ENCODE assay signal across 8 mouse cellular contexts in the genomic region with DNA sequence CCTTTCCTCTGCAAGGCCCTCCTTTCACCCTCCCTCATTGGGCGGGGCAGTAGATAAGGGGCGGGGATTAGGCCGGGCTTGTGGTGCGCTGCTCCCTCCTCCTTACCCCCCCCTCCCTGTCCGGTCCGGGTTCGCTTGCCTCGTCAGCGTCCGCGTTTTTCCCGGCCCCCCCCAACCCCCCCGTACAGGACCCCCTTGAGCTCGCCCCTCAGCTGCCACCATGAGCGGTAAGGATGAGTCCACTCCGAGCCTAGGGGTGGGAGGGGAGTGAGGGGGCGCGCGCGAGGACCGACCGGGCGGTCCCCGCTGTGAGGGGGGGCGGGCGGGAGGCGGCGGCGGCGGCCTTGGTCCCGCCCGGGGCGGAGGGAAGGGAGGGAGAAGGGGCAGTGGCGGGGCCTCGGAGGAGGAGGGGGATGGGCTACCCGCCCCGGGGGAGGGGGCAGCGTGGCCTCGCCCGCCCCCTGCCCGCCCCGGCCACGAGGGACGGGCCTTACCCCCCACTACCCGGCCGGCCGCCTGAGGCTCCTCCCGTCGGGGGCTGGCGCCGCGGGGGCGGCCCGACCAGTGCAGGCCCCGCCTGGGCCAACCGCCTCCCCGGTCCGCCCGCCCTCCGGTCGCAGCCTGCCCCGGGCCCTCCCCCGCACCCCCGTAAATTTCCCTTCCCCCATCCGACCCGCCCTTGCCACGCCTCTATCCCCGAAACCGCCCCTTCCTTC. TPM values are rescaled to one million over a fixed set of nuclear protein-coding genes. Genes with fewer than 3 reads are reported as not detected.
A peak's percentile ranks its signal among the peaks of the same experiment; 100 is the strongest.
DNase-seq lines count a peak whose midpoint lies in the region; ATAC-seq and TF ChIP-seq lines count a peak whose summit lies in the region.

No protein-coding gene starts in this region.

- under 1% methylated on average over 30 of the region's 69 CpGs for WGBS in embryonic facial prominence, embryonic 11.5 days
- under 1% methylated on average over 38 of the region's 69 CpGs for WGBS in heart, adult 2 months
- 2% methylated on average over 24 of the region's 69 CpGs for WGBS in liver, adult 2 months

- no peaks in the 10 kb centered on the region for H3K9me3 ChIP-seq in embryonic facial prominence, embryonic 11.5 days (replicated peaks; ENCODE audit: control insufficient read depth, low read length)

- TF ChIP-seq CTCF in heart, adult 2 months (IDR thresholded peaks at IDR 0.05), result no peak
- TF ChIP-seq CTCF in liver, adult 2 months (IDR thresholded peaks at IDR 0.05; ENCODE audit: low read depth, low read length), result no peak
- TF ChIP-seq CTCF in testis, adult 2 months (IDR thresholded peaks at IDR 0.05; ENCODE audit: control insufficient read depth, insufficient read depth, insufficient replicate concordance, low read depth, low read length), result no peak

- peaks cover 16% of the 10 kb centered on the region for H3K36me3 ChIP-seq in embryonic facial prominence, embryonic 11.5 days (replicated peaks; ENCODE audit: control insufficient read depth, insufficient read depth, low read depth, low read length)
- peaks cover 31% of the 10 kb centered on the region for H3K36me3 ChIP-seq in heart, adult 2 months (ENCODE audit: control insufficient read depth, insufficient read depth, low read length)
- H3K36me3 ChIP-seq in liver, adult 2 months (ENCODE audit: control insufficient read depth, insufficient read depth, low read length), result peaks cover 23% of the 10 kb centered on the region; the same call in 1 of the 2 replicates
- H3K36me3 ChIP-seq in myocyte (ENCODE audit: control insufficient read depth, insufficient read depth), result peaks cover 30% of the 10 kb centered on the region
- H3K36me3 ChIP-seq in testis, adult 2 months (ENCODE audit: control insufficient read depth, insufficient read depth, low read length), result peaks cover 1% of the 10 kb centered on the region; the same call in 1 of the 2 replicates

- TF ChIP-seq EP300 in heart, adult 2 months (IDR thresholded peaks at IDR 0.05; ENCODE audit: insufficient read depth, low read depth, low read length), result no peak

- H3ac ChIP-seq in myocyte (ENCODE audit: control insufficient read depth, insufficient read length), result no peak overlapping the region

- no peaks in the 10 kb centered on the region for H3K27me3 ChIP-seq in embryonic facial prominence, embryonic 11.5 days (ENCODE audit: control insufficient read depth, insufficient read depth, low read length)
- H3K27me3 ChIP-seq in heart, adult 2 months (ENCODE audit: control insufficient read depth, insufficient read depth, low read length), result no peaks in the 10 kb centered on the region
- H3K27me3 ChIP-seq in liver, adult 2 months (ENCODE audit: control insufficient read depth, insufficient read depth, low read length), result no peaks in the 10 kb centered on the region
- H3K27me3 ChIP-seq in myocyte (ENCODE audit: control insufficient read depth, insufficient read depth, insufficient read length), result no peaks in the 10 kb centered on the region
- H3K27me3 ChIP-seq in testis, adult 2 months (ENCODE audit: control insufficient read depth, insufficient read depth, low read length), result no peaks in the 10 kb centered on the region

- H3K4me3 ChIP-seq in embryonic facial prominence, embryonic 11.5 days (ENCODE audit: low read depth, low read length), result peak overlapping the region; percentile 80
- H3K4me3 ChIP-seq in heart, adult 2 months, result peak overlapping the region; percentile 62
- peak overlapping the region; percentile 69 for H3K4me3 ChIP-seq in liver, adult 2 months (ENCODE audit: insufficient read depth, low read depth, low read length)
- H3K4me3 ChIP-seq in myocyte, result peak overlapping the region; percentile 33
- H3K4me3 ChIP-seq in testis, adult 2 months (ENCODE audit: control insufficient read depth, low read depth, low read length), result peak overlapping the region; percentile 95

- H3K4me1 ChIP-seq in embryonic facial prominence, embryonic 11.5 days (ENCODE audit: control insufficient read depth, insufficient read depth, low read length), result no peaks in the 10 kb centered on the region
- peaks cover 12% of the 10 kb centered on the region for H3K4me1 ChIP-seq in heart, adult 2 months (ENCODE audit: control insufficient read depth, insufficient read depth, low read length)
- H3K4me1 ChIP-seq in liver, adult 2 months (ENCODE audit: control insufficient read depth, insufficient read depth, low read length), result peaks cover 14% of the 10 kb centered on the region
- H3K4me1 ChIP-seq in testis, adult 2 months (ENCODE audit: control insufficient read depth, insufficient read depth, low read length), result peaks cover 3% of the 10 kb centered on the region

- H3K79me2 ChIP-seq in heart, adult 2 months (replicated peaks; ENCODE audit: control insufficient read depth, insufficient read depth, low read length), result no peaks in the 10 kb centered on the region
- H3K79me2 ChIP-seq in liver, adult 2 months (ENCODE audit: control insufficient read depth, insufficient read depth, low read length), result peaks cover 23% of the 10 kb centered on the region
- H3K79me2 ChIP-seq in myocyte (ENCODE audit: control insufficient read depth, insufficient read depth), result peaks cover 46% of the 10 kb centered on the region

- no peak for ATAC-seq in embryonic facial prominence, embryonic 11.5 days (replicated peaks; ENCODE audit: insufficient number of reproducible peaks, low FRiP score, low TSS enrichment, low read depth)

- peak overlapping the region; percentile 98 for H3K27ac ChIP-seq in embryonic facial prominence, embryonic 11.5 days (replicated peaks; ENCODE audit: low read depth, low read length)
- H3K27ac ChIP-seq in heart, adult 2 months, result peak overlapping the region; percentile 94
- no peak overlapping the region for H3K27ac ChIP-seq in liver, adult 2 months (replicated peaks; ENCODE audit: insufficient read depth, low read depth, low read length)
- peak overlapping the region; percentile 63 for H3K27ac ChIP-seq in testis, adult 2 months (ENCODE audit: control insufficient read depth, insufficient read depth, low read depth, low read length)

- H3K9ac ChIP-seq in embryonic facial prominence, embryonic 11.5 days (replicated peaks; ENCODE audit: low read length), result peak overlapping the region; percentile 87
- H3K9ac ChIP-seq in heart, adult 2 months (ENCODE audit: low read depth, low read length), result peak overlapping the region; percentile 74
- H3K9ac ChIP-seq in liver, adult 2 months (ENCODE audit: low read depth, low read length), result peak overlapping the region; percentile 79

- intact Hi-C loops in heart, adult 2 months (cut with DNase I), result loop anchor here (5.0 to 10.0 kb wide), 2 partner anchors 111 to 302 kb away; a partner anchor contains a TSS

- TF ChIP-seq POLR2A in heart, adult 2 months (IDR thresholded peaks at IDR 0.05; ENCODE audit: insufficient read depth, low read depth, low read length), result peak; percentile 51
- peak; percentile 38; the same call in 1 of the 2 replicates for TF ChIP-seq POLR2A in liver, adult 2 months (IDR thresholded peaks at IDR 0.05; ENCODE audit: extremely low read depth, insufficient read depth, low read length)
- peak; percentile 66 for TF ChIP-seq POLR2A in myocyte (IDR thresholded peaks at IDR 0.05; ENCODE audit: insufficient read length, low read depth)
- TF ChIP-seq POLR2A in testis, adult 2 months (IDR thresholded peaks at IDR 0.05; ENCODE audit: control insufficient read depth, low read depth, low read length), result no peak; the same call in 1 of the 2 replicates

- DNase-seq in 3134 (ENCODE audit: extremely low read depth, insufficient read length, low spot score), result peak; percentile 90
- DNase-seq in adrenal gland, postnatal 10 days, result peak; percentile 92
- DNase-seq in embryonic facial prominence, embryonic 11.5 days (ENCODE audit: low spot score), result peak; percentile 79
- DNase-seq in heart, adult 2 months, result peak; percentile 91 to 93
- peak; percentile 88 for DNase-seq in kidney, adult 9 months
- DNase-seq in liver, adult 2 months (ENCODE audit: extremely low read depth, low read depth, low spot score), result peak; percentile 68

- H3K4me2 ChIP-seq in embryonic facial prominence, embryonic 11.5 days (ENCODE audit: low read depth, low read length), result peak overlapping the region; percentile 44
- H3K4me2 ChIP-seq in myocyte (ENCODE audit: low read depth), result peak overlapping the region; percentile 79

RNA-seq across cellular contexts. Expression of a gene that starts 0.4 kb away (rescaled TPM):
- total RNA-seq in adrenal gland, postnatal 10 days (2021), result 10 to 100 TPM; 67.8 to 83.4 TPM
- polyA plus RNA-seq in embryonic facial prominence, embryonic 11.5 days (2014; fragmentation: Nextera tagmentation; extraction: Ambion mirVana), result 12.8 and 13.9 TPM in 2 replicates
- total RNA-seq in heart, adult 2 months (2021), result 10 to 100 TPM; 36.5 to 41.5 TPM
- 9.6 and 17.3 TPM in 2 replicates for polyA plus RNA-seq in heart, adult 2 months (2012; rRNA removed)
- 16.7 and 18.2 TPM in 2 replicates for total RNA-seq in liver, adult 2 months (2014; rRNA removed)
- polyA plus RNA-seq in liver, adult 2 months (2012; rRNA removed), result 7.3 and 7.6 TPM in 2 replicates
- 11.7 TPM for polyA plus RNA-seq in myocyte (2012; fragmentation: generic; extraction: Trizol)
- polyA plus RNA-seq in testis, adult 2 months (2012; rRNA removed), result 17.0 and 18.5 TPM in 2 replicates

RNA-seq across cellular contexts. Expression of a gene that starts 38.8 kb away (rescaled TPM):
- 1 to 10 TPM; 1.7 to 2.1 TPM for total RNA-seq in adrenal gland, postnatal 10 days (2021)
- polyA plus RNA-seq in embryonic facial prominence, embryonic 11.5 days (2014; fragmentation: Nextera tagmentation; extraction: Ambion mirVana), result 0.24 TPM in 1 of 2 replicates, not detected in the other
- under 1 TPM; 0.36 to 0.60 TPM for total RNA-seq in heart, adult 2 months (2021)
- polyA plus RNA-seq in heart, adult 2 months (2012; rRNA removed), result 0.31 and 0.44 TPM in 2 replicates
- total RNA-seq in liver, adult 2 months (2014; rRNA removed), result 0.07 and 0.09 TPM in 2 replicates
- 0.40 and 0.49 TPM in 2 replicates for polyA plus RNA-seq in liver, adult 2 months (2012; rRNA removed)
- 0.32 TPM for polyA plus RNA-seq in myocyte (2012; fragmentation: generic; extraction: Trizol)
- 131 and 168 TPM in 2 replicates for polyA plus RNA-seq in testis, adult 2 months (2012; rRNA removed)

RNA-seq across cellular contexts. Expression of a gene that starts 39.4 kb away (rescaled TPM):
- total RNA-seq in adrenal gland, postnatal 10 days (2021), result 1 to 10 TPM in 1 of 2 experiments, under 1 TPM in 1; 0.15 to 2.3 TPM
- 2.4 and 3.0 TPM in 2 replicates for polyA plus RNA-seq in embryonic facial prominence, embryonic 11.5 days (2014; fragmentation: Nextera tagmentation; extraction: Ambion mirVana)
- total RNA-seq in heart, adult 2 months (2021), result not detected
- 0.06 TPM in 1 of 2 replicates, not detected in the other for polyA plus RNA-seq in heart, adult 2 months (2012; rRNA removed)
- not detected in 2 replicates for total RNA-seq in liver, adult 2 months (2014; rRNA removed)
- polyA plus RNA-seq in liver, adult 2 months (2012; rRNA removed), result not detected in 2 replicates
- polyA plus RNA-seq in myocyte (2012; fragmentation: generic; extraction: Trizol), result 0.24 TPM
- 0.06 TPM in 1 of 2 replicates, not detected in the other for polyA plus RNA-seq in testis, adult 2 months (2012; rRNA removed)

RNA-seq across cellular contexts. Expression of a gene that starts 52.5 kb away (rescaled TPM):
- 10 to 100 TPM; 46.9 to 53.1 TPM for total RNA-seq in adrenal gland, postnatal 10 days (2021)
- 75.0 and 76.5 TPM in 2 replicates for polyA plus RNA-seq in embryonic facial prominence, embryonic 11.5 days (2014; fragmentation: Nextera tagmentation; extraction: Ambion mirVana)
- 10 to 100 TPM; 22.8 to 23.2 TPM for total RNA-seq in heart, adult 2 months (2021)
- 75.5 and 78.4 TPM in 2 replicates for polyA plus RNA-seq in heart, adult 2 months (2012; rRNA removed)
- total RNA-seq in liver, adult 2 months (2014; rRNA removed), result 7.3 and 11.1 TPM in 2 replicates
- polyA plus RNA-seq in liver, adult 2 months (2012; rRNA removed), result 93.4 and 98.3 TPM in 2 replicates
- 92.9 TPM for polyA plus RNA-seq in myocyte (2012; fragmentation: generic; extraction: Trizol)
- polyA plus RNA-seq in testis, adult 2 months (2012; rRNA removed), result 18.5 and 19.7 TPM in 2 replicates

RNA-seq across cellular contexts. Expression of a gene that starts 55.8 kb away (rescaled TPM):
- total RNA-seq in adrenal gland, postnatal 10 days (2021), result 10 to 100 TPM; 21.4 to 24.7 TPM
- 98.3 and 102 TPM in 2 replicates for polyA plus RNA-seq in embryonic facial prominence, embryonic 11.5 days (2014; fragmentation: Nextera tagmentation; extraction: Ambion mirVana)
- 10 to 100 TPM; 10.8 to 13.2 TPM for total RNA-seq in heart, adult 2 months (2021)
- polyA plus RNA-seq in heart, adult 2 months (2012; rRNA removed), result 22.1 and 26.2 TPM in 2 replicates
- 4.0 and 8.3 TPM in 2 replicates for total RNA-seq in liver, adult 2 months (2014; rRNA removed)
- polyA plus RNA-seq in liver, adult 2 months (2012; rRNA removed), result 18.9 and 24.0 TPM in 2 replicates
- 57.5 TPM for polyA plus RNA-seq in myocyte (2012; fragmentation: generic; extraction: Trizol)
- 41.5 and 43.5 TPM in 2 replicates for polyA plus RNA-seq in testis, adult 2 months (2012; rRNA removed)

Comparison
In these comparisons a context has a peak if more than half of its experiments do, and no peak if none do; other contexts are left out.
1. H3K4me3 ChIP-seq: peak in every context shown above with its lines; median percentile 95 in testis, adult 2 months; 80 in embryonic facial prominence, embryonic 11.5 days; 69 in liver, adult 2 months; 62 in heart, adult 2 months; 33 in myocyte.
2. RNA of a gene that starts 38.8 kb away (polyA plus RNA-seq): 131 to 168 TPM in testis, adult 2 months; 0.40 to 0.49 TPM in liver, adult 2 months, 0.32 TPM in myocyte (single experiment), 0.31 to 0.44 TPM in heart, adult 2 months and 0.24 TPM in embryonic facial prominence, embryonic 11.5 days; every median in the first group is over 10 times any median in the second.
3. Peak in every context shown above with its lines, with median percentiles within 50 percentile points of each other: DNase-seq and H3K9ac ChIP-seq.